Mouse (Mus musculus) lung, postnatal 14 days (tissue): ENCODE data around the gene Gbp7.
"Not testable (repeated sequence)": the region's sequence is repeated elsewhere in the genome, so short reads cannot be mapped to it uniquely, and the experiment has no call there.

Source experiments
- DNase-seq: peaks from one replicate; pipeline ENCODE4 v3.0.0; 2021

Gene Gbp7

GRCm38 (mm10) chr3:142561045-142561646 is 31.0 kb downstream of the Gbp7 start:
- no peak for DNase-seq

DNA sequence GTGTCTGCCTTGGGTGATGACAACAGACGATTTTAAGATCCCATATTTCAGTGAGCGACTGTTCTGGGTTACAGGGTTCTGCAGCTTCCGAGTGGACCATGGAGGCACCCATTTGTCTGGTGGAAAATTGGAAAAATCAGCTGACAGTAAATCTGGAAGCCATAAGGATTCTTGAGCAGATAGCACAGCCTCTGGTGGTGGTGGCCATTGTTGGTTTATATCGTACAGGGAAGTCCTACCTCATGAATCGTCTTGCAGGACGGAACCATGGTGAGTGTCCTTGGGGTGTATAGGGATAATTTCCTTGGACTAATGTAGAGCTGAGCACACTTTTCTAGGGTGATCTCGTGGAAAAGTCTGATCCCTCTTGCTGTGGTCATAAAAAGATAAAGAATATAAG is 31.5 kb downstream of the Gbp7 start:
- no peak for DNase-seq

DNA sequence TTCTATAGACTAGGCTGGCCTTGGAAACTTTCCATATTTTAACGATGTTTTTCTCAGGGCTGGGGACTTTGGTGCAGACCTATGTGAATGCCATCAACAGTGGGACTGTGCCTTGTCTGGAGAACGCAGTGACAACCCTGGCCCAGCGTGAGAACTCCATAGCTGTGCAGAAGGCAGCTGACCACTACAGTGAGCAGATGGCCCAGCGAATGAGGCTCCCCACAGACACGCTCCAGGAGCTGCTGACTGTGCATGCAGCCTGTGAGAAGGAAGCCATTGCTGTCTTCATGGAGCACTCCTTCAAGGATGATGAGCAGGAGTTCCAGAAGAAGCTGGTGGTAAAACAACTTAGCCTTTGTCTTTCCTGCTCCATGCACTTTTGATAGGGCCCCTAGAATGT is 37.3 kb downstream of the Gbp7 start:
- not testable (repeated sequence) for DNase-seq

- DNase-seq: no peak
Observed at GRCm38 (mm10) chr3:142570738-142571137, 40.6 kb downstream of the Gbp7 start.

GRCm38 (mm10) chr3:142577108-142577507 is 47.0 kb downstream of the Gbp7 start:
- no peak for DNase-seq

GRCm38 (mm10) chr3:142578342-142578741 is 48.2 kb downstream of the Gbp7 start:
- no peak for DNase-seq

- DNase-seq: no peak
Observed at GRCm38 (mm10) chr3:142583067-142583466, 52.9 kb downstream of the Gbp7 start.

DNA sequence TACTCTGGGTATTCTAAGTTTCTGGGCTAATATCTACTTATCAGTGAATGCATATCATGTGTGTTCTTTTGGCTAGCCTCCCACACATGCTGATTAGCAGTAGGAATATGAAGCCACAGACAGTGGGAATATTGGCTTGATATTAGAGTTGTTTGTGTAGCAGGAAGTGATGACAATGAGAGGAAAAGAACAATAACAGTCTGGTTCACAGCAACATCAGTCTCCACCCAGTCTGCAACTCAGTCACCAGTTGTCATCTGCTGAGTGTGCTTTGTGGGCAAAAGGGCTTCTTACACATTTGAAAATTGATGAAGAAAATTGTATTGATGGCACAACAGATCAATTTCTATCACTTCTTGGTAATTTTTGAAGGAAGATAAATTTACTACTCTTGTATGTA is 57.2 kb downstream of the Gbp7 start:
- no peak for DNase-seq

DNA sequence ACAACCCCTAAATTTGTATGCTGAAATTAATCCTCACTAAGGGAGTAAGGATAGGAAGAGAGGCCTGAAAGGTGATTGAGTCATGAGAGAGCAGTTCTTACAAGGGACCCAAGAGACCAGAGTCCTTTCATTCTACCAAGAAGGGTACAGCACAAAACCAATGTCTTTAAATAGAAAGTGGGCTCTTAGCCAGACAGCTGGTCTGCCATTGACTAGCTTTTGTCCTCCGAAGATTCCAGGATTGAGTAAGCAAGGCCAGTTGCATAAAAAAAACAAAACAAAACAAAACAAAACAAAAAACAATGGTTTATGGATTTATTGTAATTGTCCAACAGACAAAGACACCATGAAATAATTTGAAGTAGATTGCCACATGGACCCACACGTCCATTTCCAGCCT is 58.7 kb downstream of the Gbp7 start:
- DNase-seq: no peak

DNA sequence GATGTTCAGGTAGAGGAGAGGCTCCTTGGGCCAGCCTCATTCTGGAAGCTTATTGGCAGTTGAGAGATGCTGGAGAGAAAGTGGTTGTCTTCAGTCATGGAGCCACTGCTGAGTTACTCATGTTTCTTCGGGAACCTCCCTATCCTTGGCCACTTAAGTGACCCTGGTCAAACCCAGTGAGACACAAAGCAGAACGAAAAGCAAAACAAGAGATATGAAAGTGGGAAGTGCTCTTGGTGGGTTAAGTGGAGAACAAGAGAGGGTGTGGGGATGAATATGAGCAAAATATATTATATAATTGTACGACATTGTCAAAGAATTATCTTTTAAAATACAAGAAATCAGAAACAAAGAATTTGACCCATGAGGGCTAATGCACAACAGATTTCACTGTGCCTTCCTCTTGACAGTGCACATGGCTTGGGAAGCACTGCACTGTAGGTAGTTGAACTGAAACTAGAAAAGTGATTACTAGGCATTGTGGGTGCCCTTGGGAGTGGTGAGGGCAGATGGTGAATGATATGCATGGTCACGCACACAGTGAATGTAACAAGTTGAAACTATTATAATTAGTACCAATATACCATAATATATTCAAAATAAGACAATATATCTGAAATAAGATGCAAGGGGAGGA is 60.4 kb downstream of the Gbp7 start:
- DNase-seq: no peak

DNA sequence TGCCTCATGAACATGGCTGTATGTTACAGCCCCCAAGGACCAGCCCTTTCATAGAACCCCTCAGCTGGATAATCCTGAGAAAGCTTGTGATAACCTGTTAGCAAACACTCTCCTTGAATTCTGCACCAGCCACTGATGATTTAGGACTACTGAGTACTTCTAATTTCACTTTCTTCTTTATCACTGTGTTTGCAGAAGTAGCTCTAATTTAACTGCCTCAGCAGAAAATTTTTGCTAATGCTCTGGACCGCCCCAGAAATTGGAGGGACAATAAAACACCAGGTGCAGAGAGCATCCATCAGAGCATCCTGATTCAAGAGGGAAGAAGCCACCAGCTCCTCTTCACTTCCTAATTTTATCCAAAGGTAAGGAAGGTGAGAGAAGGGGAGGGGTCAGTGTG is 64.4 kb downstream of the Gbp7 start, which contains the start of gene Gbp2b:
Gene Gbp2b, plus strand, starts transcription at position 301 of the 400 bp plus-strand sequence.
- DNase-seq: no peak

GRCm38 (mm10) chr3:142597923-142598322 is 67.8 kb downstream of the Gbp7 start:
- no peak for DNase-seq
